Mouse (Mus musculus) T-helper 1 cell (primary cell): Measurements from ENCODE around the gene Bola3.

Experiments
- in situ Hi-C: fragments of 300-600 bp; cut with MboI, MseI; formaldehyde crosslinking; loops from one replicate; pipeline ENCODE4 v1.15.1; 2025; ENCODE audit warnings: high pct_unique_total_duplicates

Bola3 gene

DNA sequence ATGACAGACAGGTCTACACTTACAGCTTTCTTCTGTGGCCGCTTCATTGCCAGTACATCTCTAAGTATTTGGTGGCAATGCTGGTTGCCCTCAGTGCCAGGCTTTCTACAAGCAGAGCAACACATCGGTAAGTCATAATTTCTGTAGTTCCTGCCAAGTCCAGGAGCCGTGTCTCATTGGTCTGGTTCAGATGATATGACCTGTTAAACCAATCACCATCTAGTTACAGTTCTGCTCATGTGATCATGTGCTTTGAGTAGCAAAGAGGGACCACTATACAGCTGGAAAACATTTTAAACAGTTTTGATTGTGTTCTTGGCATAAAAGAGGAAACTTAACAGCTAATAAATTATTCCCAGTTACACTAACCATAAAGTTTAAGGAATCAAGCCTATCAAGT lies 1.0 kb upstream of the Bola3 start:
- in situ Hi-C loops = no loop called here

DNA sequence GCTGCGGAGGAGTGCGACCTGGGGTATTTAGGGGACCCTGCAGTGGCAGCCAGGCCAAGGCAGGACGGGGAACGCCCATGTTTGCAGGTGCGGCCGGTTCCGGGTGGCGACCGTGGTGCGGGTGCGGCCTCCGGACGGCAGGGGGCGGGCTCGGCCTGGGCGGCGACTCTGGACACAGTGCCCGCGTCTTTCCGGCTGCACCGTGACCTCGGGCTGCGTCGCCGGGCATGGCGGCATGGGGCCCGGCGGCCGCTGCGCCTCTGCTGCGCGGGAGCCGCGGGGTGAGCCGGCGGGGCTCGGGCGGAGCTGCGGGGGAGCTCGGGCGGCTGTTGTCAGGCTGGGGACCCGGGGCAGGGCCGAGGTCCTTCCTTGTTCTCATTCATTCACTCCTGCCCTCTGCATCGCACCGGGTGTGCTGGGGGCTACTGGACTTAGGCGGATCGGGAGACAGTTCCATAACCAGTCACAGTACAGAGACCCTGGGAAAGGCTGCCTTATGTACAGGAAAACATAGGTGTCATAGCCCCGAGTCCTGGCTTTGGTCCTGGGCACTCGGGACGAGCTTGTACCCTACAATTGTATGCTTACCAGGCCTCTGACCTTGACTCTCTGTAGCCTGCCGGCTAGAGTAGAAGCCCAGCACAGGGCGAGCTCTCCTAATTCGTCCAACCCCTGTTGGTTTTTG lies 469 bp downstream of the Bola3 start:
- in situ Hi-C loops = no loop called here

DNA sequence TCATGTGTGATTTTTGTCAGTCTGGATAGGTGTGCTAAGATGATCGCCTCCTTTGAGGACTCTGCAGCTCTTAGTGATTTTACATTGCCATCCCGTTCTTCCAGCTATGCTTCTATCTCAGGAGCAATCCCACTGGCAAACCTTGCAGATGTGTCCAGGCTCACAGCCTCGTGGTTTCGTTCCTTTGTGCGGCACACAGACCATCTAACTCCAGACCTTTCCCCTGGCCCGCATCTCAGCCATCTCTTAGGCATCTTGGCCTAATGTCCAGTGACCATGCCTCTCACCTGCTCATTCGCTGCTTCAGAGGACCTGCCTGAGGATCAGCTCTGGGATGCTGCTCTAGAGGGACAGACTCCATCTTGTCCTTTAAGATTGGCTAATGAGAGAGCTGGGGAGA lies 1.2 kb downstream of the Bola3 start:
- in situ Hi-C loops = no loop called here

DNA sequence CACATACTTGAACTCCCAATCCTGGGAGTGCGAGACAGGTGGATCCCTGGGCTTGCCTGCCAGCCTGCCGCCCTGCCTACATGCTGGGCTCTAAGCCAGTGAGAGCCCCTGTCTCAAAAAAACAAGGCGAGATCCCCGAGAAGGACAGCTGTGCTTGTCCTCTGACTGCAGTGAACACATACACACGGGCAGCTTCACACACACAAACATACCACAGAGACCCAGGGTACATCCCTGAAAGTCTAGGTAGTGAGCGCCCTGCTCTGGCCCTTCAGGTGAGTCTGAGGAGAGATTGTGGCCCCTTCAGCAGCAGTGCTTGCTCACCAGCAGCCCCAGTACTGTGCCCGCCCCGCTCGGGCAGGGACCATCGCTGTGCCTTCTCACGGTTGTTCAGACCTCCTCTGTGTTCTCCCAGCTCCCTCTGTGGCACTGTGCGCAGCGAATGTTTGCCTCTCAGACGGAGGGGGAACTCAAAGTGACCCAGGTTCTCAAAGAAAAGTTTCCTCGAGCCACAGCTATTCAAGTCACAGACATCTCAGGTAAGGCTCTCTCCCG lies 2.0 kb downstream of the Bola3 start:
- in situ Hi-C loops = no loop called here

DNA sequence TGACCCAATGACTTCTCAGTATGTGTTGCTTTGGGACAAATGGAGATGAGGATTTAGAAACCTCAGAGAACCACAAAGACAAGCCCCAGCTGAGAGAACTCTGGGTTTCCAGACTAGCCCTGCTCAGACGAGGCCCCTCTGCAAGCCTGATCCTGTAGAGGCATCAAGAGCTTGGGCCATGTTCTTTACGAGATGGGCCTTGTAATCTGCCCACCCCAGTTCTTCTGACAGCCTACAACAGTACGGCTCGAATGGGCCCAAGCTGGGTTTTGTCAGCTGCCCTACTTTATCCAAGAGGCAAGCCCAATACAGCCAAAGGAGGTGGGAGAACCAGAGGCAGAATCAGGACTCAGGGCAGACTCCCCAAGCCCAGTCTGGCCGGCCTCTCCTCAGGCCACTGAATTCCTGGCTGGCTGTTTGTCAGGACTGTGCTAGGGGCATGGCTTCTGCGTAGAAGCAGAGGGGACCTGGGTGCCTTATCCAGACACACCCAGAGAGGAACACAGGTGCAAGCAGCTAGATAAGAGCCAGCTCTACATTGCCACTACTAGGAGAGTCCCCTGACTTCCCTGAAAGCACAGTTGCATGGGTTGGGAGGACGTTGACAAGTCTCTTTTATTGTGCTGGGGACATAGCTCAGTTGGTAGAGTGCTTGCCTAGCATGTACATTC lies 2.7 kb downstream of the Bola3 start:
- in situ Hi-C loops = no loop called here

DNA sequence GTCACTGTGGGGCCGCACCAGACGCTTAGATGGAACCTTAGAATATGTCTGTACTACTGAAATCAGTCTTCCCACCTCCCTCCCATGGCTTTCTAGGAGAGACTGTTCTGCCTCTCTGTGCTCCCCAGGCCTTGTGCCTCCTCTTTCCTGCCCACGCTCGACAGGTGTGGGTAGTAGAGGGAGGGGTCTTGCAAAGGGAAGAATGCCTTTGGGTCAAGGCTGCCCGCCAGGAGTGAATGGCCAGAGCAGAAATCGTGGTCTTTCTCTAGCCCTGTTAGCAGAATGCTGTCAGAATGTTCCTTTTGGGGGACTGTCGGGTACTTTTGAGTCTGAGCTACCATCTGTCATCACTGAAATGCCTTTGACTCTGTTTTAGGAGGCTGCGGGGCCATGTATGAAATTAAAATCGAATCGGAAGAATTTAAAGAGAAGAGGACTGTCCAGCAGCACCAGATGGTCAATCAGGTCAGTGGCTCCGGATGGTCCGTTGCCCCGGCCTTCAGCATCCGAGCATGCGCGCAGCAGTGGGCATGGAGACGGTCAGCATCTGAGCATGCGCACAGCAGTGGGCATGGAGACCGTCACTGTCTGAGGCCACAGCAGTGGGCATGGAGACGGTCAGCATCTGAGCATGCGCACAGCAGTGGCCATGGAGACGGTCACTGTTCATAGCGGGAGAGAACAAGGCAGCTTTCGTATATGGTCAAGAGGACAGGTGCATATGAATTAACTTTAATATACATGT lies 3.9 kb downstream of the Bola3 start:
- in situ Hi-C loops = no loop called here

DNA sequence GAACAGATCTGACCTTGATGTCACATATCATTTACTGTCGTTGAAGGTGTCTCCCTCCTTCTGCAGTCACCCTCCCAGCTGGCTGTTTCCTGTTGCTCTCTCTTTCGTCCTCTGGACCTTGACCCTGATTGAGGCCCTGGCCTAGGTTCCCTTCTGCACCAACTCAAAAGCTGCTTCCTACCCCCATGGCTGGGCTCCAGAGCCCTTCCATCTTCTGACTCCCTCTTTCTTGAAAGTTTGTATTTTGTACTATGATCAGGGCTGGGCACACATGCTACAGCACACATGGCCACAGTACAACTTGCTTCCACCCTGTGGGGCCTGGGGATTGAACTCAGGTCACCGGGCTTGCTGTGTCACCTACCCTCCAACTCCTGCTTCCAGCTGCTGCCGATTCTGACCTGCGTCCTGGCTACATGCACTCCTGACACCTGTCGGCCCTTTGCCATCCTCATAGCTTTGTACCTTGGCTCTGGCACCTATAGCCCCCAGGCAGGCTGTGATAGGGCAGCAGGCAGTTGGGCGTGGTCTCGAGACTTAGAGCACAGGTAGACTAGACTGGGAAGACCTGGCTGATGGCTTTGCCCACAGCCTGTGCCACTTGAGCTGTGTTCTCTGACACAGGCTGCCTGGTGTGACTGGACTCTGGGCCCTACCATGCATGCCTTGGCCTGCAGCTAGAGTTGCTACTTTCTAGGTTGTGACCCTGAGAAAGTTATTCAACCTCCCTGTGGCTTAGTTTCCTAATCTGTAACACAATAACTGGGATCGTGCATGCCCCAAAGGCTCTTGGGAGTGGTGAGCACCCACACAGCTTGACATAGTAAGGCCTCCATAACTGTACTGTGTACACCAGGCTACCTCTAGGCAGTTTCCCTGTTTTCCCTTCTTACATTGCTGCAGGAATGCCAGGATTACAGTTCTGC lies 6.2 kb downstream of the Bola3 start:
- in situ Hi-C loops = loop anchor here (5.0 kb wide), 2 partner anchors 157 to 322 kb away; partner anchors contain the start of gene Cd207

DNA sequence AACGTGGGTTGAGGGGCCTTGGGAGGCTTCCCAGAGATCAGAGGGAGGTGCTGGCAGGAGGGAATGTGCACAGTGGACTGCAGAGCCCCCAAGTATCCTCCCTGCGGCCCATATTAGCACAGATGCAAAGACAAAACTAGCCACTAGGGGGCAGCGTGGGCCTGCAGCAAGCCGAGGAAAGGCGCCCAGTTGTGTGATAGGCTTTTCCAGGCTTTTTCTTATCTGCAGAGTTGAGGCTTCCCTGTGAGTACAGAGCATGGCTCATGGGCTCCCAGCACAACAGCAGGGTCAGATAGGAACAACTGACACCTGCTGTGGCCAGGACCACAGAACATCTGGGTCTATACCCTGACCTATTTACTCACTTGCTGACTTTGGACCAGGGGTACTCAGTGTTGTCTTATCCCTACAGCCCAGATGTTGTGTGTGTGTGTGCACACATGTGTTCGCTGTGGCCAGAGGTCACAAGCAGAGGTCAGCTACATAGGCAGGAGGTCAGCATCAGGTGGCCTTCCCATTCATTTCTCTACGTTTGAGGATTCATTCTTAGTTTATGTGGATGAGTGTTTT lies 7.7 kb downstream of the Bola3 start:
- in situ Hi-C loops = loop anchor here (5.0 kb wide), 2 partner anchors 156 to 321 kb away; partner anchors contain the start of gene Cd207

DNA sequence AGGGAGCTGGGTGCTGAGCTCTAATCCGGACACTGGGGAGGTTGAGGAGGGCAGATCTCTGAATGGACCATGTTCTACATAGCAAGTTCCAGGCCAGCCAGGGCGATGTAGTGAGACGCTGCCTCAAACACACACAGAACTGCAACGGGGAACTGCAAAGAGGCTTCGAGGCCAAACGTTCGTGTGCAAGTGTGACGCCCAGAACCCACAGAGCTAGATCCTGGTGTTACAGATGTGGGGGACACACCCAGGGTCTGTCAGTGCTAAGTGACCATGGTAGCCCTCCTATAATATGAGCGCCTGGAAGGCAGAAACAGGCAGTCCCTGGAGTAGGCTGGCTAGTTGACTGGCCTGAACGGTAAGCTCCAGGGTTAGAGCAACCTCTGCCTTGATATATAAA lies 8.5 kb downstream of the Bola3 start:
- in situ Hi-C loops = loop anchor here (5.0 kb wide), 2 partner anchors 155 to 320 kb away; partner anchors contain the start of gene Cd207

DNA sequence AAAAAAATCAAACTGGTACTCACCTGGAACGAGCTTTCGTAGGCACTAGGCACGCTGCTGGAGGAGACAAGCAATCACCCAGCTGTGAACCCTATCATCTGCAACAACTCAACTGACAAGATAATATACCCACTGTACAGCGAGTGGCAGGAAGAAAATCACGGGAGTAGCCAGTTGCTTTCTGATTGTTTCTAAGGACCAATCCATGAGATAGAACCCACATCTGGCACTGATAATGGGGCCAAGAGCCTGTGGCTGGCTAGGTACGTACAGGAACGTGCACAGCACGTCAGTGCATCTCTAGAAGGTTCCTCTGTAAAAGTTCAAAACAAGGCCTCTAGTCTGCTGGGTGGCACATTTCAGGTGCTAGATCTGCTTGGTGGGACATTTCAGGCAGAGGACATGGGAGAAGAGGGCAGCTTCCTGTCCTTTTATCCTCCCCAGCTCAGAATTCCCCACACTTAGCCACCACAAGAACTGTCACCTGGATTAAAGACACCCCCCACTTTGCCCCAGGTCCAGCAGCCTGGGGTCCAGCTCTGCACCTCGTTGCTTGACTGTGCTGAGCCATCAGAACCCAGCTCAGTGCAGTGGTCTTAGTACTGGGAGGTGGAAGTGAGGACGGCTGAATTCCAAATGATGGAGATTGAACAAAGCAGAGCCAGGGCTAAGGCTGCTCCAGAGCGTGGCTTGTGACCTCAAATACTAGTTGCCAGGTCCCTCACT lies 12.7 kb downstream of the Bola3 start:
- in situ Hi-C loops = no loop called here

DNA sequence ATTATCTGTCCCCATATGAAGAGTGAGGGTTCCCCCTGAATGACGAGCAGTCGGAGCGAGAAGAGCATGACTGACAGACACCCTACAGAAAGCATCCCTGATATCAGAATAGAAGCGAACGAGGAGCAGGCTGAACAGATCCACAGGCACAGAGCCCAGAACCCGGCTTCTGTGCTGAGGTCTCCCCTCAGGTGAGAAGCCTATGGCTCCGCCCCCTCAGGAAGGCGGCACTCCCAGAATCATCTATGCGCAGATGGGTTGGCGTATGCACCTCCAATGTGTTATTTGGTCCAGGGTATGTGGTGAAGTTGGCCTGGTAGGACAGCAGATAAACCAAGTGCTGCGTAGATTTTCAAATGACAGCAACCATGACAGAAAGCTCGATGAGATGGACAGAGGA lies 14.1 kb downstream of the Bola3 start:
- in situ Hi-C loops = no loop called here

DNA sequence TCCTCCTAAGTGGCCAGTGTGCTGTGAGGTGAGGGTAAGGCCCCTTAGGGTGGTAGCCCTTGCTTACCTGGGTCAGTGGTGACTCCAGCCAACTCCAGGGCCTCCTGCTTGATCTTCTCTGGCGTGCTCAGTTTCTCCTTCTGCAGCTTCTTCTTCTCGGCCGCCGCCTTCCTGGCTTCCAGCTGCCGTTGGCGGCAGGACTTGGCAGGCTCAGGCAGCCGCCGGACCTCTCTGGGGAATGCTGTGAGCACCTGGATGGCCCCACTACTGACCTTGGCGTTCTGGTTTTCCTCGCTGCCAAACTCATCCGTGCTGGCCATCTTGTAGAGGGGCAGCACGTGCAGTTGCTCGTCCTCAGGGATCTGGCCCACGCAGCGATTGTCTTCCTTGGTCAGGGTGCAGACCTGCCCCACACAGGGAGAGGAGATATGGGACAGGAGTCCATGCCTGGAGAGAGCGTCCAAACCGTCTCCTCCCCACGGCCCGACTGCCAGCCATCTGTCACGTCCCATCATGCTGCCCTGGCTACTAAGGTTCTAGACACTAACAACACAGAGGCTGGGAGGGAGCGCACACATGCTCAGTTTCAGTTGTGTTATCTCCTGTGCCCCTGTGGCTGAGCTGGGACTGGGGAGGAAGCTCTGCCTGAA lies 21.5 kb downstream of the Bola3 start:
- in situ Hi-C loops = no loop called here

DNA sequence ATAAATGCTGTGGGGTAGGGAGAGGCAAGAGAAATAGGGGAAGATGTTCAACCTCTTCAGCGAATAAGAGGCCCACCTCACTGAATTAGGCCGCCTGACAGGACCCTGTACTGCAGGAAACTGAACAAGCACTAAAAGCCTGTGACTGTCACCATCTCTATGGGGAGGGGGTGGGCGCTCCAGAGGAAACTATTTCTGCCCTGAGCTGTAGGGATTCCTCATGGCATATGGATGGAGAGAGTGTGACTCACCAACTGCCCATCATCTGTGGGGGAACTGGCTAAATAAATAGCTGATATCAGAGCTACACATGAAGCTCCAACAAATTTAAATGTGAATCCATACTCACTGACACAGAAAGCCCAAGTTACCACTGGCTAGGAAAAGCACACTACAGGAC lies 22.4 kb downstream of the Bola3 start:
- in situ Hi-C loops = no loop called here

DNA sequence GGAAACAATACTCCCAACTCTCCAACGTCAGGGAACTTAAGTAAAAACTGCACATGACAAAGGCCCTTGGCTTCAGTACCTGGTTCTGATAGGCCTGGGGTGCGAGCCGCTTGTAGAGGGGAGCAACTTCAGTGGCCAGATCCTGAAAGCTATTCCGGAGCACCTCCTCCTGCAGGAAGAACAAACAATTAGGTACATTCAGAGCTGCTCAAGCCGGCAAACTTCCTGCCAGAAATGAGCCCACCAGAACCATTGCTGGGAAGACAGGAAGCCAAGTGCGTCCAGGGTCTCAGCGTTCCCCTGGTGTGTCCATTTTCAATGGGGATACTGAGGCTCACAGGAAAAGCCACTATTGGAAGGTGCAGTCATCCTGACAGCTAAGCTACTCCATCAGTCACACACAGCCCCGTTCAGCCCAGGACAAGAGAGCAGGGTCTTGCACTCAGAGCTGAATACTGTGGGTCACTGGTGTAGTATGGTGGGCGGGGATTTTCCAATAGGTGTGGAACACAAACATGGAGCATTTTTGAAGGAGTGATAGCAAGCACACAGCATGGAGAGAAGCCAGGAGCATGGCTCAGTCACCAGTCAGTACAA lies 24.9 kb downstream of the Bola3 start:
- in situ Hi-C loops = no loop called here

DNA sequence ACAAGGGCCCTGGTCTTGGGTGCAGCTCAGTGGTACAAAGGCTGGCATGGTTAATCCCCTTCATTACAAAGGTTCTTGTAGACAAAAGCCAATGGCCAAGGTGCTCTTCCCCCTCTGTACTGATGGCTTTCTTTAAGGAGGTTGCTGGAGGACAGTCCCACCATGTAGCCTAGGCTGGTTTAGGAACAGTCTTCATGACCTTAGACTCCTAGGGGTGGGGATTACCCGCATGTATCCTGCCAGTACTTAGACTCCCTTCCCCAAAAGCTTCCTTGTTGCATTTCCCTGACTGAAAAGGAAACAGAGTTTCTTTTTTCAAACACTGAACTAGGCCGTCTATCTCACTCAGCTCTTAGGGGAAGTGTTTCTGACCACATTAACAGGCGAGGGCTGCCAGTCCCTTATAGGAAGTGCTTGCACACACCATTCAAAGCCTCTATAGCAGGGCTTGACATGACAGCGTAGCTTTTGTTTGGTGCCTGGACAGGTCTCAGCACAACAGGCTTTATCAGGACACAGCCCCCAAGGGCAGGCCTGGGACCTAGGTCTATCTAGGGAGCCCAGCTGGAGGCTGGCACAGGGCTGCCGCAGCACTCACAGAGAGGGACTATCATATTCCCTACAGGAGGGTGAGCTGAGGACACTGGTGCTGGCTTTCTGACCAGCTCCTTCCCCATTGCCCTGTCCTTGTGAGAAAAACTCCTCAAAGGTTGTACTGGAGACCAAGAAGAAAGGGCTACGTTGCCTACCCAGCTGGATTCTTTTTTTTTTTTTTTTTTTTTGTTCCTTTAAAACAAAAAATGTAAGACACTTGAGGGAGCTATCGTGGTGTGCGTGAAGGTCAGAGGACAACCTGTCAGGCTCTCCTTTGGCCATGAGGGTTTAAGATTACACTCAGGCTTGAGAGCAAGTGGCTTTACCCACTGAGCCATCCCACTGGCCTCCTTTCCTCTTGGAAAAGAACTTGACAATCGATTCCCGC lies 32.9 kb downstream of the Bola3 start:
- in situ Hi-C loops = no loop called here

DNA sequence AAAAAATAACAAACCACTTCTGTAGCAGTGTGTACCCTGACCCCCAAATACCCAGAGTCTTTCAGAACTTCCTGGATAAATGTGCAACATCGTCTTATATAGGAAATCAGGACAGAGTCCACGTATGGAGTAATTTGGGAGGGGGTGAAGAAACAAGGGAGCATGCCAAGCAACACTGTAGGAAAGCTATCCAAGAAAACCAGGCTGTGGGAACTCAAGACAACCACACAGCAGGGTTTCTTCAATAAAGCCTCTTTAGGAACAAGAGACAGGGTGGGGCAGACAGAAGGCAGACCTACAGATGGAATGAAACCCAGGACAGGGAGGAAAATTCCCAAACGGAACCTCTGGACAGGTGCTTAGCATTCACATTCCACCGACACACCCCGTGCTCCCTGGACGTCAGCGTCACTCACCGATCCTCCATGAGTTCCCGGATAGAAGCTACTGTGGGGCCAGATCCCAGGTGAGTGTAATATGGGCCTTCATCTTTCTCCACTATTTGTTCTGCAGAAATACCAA lies 36.7 kb downstream of the Bola3 start:
- in situ Hi-C loops = no loop called here

DNA sequence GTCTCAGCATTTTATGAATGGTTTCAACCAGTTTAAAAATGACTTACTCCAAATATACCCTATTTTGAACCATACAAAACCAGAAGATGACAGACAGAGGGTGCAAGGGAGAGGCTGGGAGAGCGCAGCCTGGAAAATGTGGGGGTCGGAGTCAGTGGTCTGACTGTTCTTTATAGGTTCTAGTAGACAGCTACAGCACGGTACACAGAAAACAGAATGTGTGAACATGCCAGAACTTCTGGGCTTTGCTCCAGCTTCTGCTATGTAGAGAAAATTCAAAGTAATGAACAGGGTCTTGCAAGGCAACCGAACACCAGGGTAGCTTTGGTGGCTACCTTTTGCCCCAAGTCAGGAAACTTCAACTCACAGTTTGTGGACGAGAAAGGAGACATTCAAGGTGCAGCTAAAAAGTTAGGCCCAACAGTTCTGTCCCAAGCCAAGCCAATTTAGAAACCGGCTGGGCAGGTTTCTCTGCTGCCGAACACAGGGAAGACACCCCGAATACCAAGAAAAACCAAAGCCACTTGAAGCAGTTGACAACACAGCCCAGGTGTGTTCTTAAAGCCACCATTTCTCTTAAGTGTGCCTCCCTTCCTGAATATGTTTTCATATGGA lies 43.3 kb downstream of the Bola3 start:
- in situ Hi-C loops = no loop called here
